Comparison of ENCODE assay signal across 18 mouse cellular contexts in the genomic region with DNA sequence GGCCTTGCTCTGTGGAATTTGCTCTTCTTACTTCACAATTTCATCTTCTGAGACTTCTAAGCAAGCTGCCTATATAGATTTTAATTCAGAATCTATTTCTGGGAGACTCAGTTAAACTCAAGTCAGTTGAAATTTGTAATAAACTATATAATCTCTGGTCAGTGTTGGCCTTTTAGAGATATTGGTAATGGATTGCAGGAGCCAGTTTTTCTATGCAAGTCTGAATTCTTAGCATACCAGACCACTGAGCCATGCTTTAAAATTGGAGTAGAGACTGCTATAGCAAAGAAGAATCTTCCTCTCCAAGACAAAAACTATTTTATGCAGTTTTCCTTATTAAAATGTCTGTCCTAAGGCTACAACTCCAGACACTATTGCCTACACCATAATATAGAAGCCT.
"Had no signal": no experiment of that assay in that cellular context is flagged by ENCODE, and none has a peak within 500 bp of the region (broad histone marks: within the 10 kb centered on the region; RNA-seq: fewer than 3 reads in every experiment).

No protein-coding gene starts in this region.

- H3K27ac ChIP-seq: liver, embryonic 15.5 days; lung, embryonic 15.5 days; macrophage; midbrain, embryonic 13.5 days; midbrain, embryonic 15.5 days; neural tube, embryonic 12.5 days had no signal

- H3K4me1 ChIP-seq: liver, embryonic 15.5 days; lung, embryonic 15.5 days; megakaryocyte, embryonic 14.5 days; midbrain, embryonic 13.5 days; midbrain, embryonic 15.5 days; neural tube, embryonic 12.5 days had no signal

- DNase-seq: liver, postnatal 0 days; lung, adult 2 months; lung, postnatal 14 days; lung, postnatal 36 days; right cerebral cortex, postnatal 25 days; right cerebral cortex, postnatal 4 days; spleen, adult 18-20 months; thymus, adult 18-20 months; thymus, postnatal 14 days; thymus, postnatal 36 days had no signal

- H3K4me3 ChIP-seq: liver, embryonic 15.5 days; lung, embryonic 15.5 days; megakaryocyte, embryonic 14.5 days; midbrain, embryonic 13.5 days; midbrain, embryonic 15.5 days; neural tube, embryonic 12.5 days had no signal

- H3K27me3 ChIP-seq: liver, embryonic 15.5 days; lung, embryonic 15.5 days; megakaryocyte, embryonic 14.5 days; midbrain, embryonic 13.5 days; midbrain, embryonic 15.5 days; neural tube, embryonic 12.5 days had no signal

- H3K36me3 ChIP-seq: liver, embryonic 15.5 days; lung, embryonic 15.5 days; midbrain, embryonic 13.5 days; midbrain, embryonic 15.5 days; neural tube, embryonic 12.5 days had no signal

- ATAC-seq: liver, postnatal 0 days; lung, postnatal 0 days; midbrain, embryonic 13.5 days; midbrain, embryonic 15.5 days had no signal
